Mouse (Mus musculus) erythroblast, adult 5-6 weeks (primary cell): ENCODE results near the gene Zdhhc22. TPM values are rescaled to one million over a fixed set of nuclear protein-coding genes. Genes with fewer than 3 reads are reported as not detected.

ENCODE experiments used
- ATAC-seq: replicated peaks from 2 replicates; pipeline ENCODE4 v1.8.0; 2016; ENCODE audit warnings: moderate number of reproducible peaks, mild to moderate bottlenecking, moderate TSS enrichment, inconsistent platforms; ENCODE audit not compliant: poor library complexity, low FRiP score, severe bottlenecking
- total RNA-seq, 2 experiments: library from RNA; stranded (forward) in 1 of 2; stranded (reverse) in 1 of 2; fragments of 150-400 nt in 1 of 2; fragments of 200-764, 138-1000 nt in 1 of 2; gene quantifications; 2 replicates each; pipeline versions ENCODE4 v1.2.3 to v1.2.4; 2015 to 2017; ENCODE audit warnings: low replicate concordance in 2 of 2

Gene Zdhhc22
- total RNA-seq, 2 experiments from 2014 or later = 0.43 TPM; not detected in 1

DNA sequence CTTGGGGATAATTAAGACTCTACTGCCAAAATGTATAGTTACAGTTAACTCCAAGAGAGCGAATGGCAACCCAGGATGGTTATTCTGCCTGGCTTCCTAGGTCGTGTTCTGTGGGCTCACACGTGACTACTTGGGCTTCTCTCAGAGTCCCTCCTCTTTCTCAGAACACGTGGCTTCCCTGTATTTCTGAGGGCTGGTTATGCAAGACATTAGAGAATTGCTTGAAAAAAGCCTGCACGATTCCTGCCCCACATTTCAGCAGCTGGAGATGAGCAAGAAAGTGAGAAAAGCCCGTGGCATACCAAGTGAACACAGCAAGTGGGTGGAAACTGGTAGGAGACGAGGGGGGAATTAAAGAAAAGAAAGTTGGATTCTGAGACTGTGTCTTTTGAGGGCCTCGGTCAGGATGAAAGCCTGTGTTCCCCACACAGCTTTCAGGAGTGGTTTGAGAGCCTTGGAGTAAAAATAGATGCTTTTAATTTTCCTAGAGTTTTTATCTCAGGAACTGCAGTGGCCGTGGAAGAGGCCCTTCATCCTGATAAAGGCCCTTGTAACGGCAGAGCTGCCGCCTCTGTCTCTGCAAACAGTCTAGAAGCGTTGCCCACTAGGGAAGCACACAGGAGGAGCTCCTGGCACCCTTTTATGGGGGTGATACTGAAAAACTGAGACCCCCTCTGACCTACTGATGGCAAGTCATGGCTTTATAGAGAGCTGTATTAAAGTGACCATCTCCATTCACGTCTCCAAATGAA lies 21.6 kb downstream of the Zdhhc22 start:
- 0 out of 2 replicates have a peak, but pooled peaks have one; percentile 26 for ATAC-seq

DNA sequence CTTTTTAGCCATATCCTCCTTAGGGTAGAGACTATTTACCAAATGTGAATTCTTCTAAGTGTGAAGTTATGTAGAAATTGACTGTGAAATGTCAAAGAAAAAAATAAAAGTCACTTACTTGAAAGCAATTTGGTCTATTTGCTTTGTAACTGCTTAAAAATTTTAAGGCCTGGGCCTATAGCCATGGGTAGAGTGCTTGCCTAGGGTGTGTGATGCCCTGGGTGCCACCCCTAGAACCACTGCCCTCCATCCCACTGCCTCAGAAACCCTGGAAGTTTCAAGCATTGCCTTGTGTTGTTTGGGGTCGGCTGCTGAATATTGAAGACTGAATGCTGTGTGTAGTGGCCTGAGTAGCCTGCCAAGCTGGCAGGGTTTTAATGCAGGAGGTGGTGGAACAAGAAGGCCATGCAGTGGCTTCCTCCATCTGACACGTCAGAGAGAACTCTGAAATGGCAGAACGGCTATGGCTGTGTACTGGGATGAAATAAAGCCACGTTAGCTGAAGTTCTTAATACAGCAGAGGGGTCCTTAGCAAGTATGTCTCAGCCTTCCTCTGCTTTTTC lies 24.9 kb downstream of the Zdhhc22 start:
- ATAC-seq = no peak

GRCm38 (mm10) chr12:86964278-86965057 lies 25.8 kb downstream of the Zdhhc22 start:
- ATAC-seq = no peak

GRCm38 (mm10) chr12:86961589-86962344 lies 28.5 kb downstream of the Zdhhc22 start:
- no peak for ATAC-seq

GRCm38 (mm10) chr12:86960791-86961335 lies 29.4 kb downstream of the Zdhhc22 start:
- ATAC-seq = no peak

GRCm38 (mm10) chr12:86960138-86960537 lies 30.1 kb downstream of the Zdhhc22 start:
- no peak for ATAC-seq

GRCm38 (mm10) chr12:86959661-86960060 lies 30.6 kb downstream of the Zdhhc22 start:
- no peak for ATAC-seq

GRCm38 (mm10) chr12:86958558-86958957 lies 31.7 kb downstream of the Zdhhc22 start:
- no peak for ATAC-seq

GRCm38 (mm10) chr12:86955894-86956293 lies 34.3 kb downstream of the Zdhhc22 start:
- no peak for ATAC-seq

- ATAC-seq = no peak
Observed at GRCm38 (mm10) chr12:86952331-86952850, 37.8 kb downstream of the Zdhhc22 start.

- ATAC-seq = no peak
Observed at GRCm38 (mm10) chr12:86950961-86951360, 39.3 kb downstream of the Zdhhc22 start.

GRCm38 (mm10) chr12:86950161-86950960 lies 39.9 kb downstream of the Zdhhc22 start:
- ATAC-seq = no peak

DNA sequence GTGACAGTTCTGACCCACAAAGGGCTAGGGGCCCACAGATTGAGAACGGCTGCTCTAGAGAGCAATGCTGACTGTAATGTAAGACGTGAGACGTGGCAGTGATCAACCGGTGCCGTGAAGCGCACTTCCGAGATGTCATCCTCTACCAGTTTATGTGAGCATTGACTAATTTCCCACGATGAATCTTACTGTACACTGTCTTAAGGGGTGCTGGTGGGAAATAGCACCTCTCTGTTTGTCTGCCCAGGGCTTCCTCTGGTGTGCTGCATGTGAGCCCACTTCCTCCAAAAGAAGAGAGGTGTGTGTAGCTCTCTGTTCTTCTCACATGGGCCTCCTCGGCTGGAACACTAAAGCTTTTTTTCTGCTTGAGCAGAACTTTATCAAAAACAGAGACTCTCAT lies 40.7 kb downstream of the Zdhhc22 start:
- no peak for ATAC-seq

DNA sequence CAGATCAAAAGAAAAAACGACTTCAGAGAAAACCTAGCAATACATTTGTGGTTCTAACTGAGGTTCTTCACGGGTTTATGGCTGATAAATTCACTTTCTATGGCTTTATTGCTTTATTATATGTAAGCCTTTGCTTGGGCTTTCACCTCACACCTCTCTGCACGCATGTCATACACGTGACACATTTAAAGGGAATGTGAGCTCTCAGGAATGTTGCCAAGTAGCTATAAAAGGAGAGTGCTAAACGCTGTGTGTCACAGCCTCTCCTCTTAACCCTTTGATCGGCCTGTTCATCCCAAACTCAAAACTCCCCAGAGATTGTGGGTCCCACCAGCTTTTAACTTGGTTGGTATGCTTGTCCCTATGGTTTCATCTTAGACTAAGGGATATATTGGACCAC lies 41.6 kb downstream of the Zdhhc22 start:
- ATAC-seq = no peak

GRCm38 (mm10) chr12:86947681-86948401 lies 42.4 kb downstream of the Zdhhc22 start:
- ATAC-seq = peak; percentile 24; the same call in 1 of the 2 replicates

DNA sequence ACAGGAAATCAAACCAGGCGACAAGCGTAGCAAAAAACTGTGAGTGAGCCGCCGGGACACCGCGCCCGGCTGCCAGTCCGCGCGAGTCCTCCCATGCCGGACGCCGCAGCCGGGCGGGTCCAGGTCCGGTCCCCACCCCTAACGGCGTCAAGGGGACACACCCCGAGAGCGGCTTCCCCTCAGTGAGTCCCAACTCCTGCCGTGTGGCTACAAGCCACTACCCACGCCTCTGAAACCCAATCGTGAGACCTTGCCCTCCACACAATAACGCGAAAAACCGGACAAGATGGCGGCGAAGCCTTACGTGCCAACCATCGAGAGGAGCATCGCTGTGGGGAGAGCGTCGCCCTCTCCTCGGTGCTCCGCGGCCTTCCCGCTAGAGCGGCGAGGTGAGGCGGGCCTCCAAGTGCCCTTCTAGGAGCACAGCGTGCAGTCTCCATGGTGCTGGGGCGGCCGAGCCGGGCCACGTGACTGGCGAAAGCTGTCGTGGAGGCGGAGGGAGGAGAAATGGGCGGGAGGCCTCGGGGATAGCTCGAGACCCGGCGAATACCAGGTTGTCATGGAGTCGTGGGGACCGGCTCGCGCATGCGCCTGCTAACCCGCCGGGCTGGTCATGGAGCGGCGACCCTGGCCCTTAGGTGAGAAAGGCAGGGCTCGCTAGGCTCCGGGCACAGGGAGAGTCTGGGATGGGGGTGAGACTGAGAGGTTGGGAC lies 43.2 kb downstream of the Zdhhc22 start, which contains the start of gene Cipc:
TSS of gene Cipc (plus strand) at position 182 of the 713 bp plus-strand sequence.
- peak; percentile 92 for ATAC-seq

- ATAC-seq = no peak
Observed at GRCm38 (mm10) chr12:86946301-86946781, 43.9 kb downstream of the Zdhhc22 start.
